Mouse (Mus musculus) kidney, adult 9 months (tissue): ENCODE results near the gene Hspa1l.

Experiments used
- DNase-seq: peaks from one replicate; pipeline ENCODE4 v3.0.0; 2022

Gene Hspa1l

DNA sequence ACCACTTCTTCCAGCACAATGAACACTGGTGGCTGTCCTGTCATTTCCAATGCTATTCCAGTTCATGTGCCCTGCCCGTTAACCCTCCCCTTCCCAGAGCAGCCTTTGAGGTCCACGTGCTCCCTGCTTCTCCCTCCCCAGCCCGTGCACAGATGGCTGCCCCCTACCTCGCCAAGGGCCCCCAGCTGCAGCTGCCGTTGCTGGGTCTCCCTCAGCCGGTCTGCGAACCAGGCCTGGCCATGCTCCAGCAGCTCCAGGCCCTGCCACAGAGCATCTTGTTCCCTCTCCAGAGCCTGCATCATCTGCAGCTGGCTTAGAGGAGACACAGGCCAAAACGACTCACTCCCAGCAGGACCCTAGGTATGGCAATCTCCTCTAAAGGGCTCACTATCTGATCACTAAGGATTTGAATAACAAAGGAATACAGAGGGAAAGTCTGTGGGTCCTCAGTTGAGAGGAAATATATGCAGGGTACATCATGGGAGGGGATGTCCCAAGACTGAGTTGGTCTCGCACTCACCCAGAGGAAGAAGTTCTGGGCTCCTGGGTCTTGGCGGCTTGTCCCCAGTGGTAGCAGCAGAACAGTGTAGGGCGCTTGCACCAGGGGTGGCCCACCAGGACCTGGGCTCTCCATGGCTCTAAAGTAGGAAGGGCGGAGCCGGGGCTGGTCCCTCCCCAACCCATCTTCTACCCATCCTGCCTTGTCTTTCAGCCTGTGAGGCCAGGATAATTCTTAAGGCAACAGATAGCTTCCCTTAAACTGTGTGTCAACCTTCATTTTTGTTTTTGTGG is 55.0 kb downstream of the Hspa1l start, which contains the start of gene Sapcd1:
TSS of gene Sapcd1 (minus strand) at position 740 of the 792 bp plus-strand sequence.
- DNase-seq, result no peak

- DNase-seq, result no peak
Observed at GRCm38 (mm10) chr17:35028315-35028714, 55.8 kb downstream of the Hspa1l start.
